Mouse (Mus musculus): ENCODE results near the gene Sorcs1.

The Sorcs1 gene

GRCm38 (mm10) chr19:50214466-50215228, 463.8 kb downstream of the Sorcs1 start:
- DNase-seq (ENCODE audit: low spot score in 2 of 2): peak in 1 of 2 experiments; percentile 8

- DNase-seq (ENCODE audit: low spot score in 2 of 2): no peak
These were observed 468.0 kb downstream of the Sorcs1 start for GRCm38 (mm10) chr19:50210456-50210855.

GRCm38 (mm10) chr19:50204341-50204740, 474.1 kb downstream of the Sorcs1 start:
- DNase-seq (ENCODE audit: low spot score in 2 of 2): no peak

- no peak for DNase-seq (ENCODE audit: low spot score in 2 of 2)
These were observed 481.9 kb downstream of the Sorcs1 start for GRCm38 (mm10) chr19:50196592-50196991.

DNA sequence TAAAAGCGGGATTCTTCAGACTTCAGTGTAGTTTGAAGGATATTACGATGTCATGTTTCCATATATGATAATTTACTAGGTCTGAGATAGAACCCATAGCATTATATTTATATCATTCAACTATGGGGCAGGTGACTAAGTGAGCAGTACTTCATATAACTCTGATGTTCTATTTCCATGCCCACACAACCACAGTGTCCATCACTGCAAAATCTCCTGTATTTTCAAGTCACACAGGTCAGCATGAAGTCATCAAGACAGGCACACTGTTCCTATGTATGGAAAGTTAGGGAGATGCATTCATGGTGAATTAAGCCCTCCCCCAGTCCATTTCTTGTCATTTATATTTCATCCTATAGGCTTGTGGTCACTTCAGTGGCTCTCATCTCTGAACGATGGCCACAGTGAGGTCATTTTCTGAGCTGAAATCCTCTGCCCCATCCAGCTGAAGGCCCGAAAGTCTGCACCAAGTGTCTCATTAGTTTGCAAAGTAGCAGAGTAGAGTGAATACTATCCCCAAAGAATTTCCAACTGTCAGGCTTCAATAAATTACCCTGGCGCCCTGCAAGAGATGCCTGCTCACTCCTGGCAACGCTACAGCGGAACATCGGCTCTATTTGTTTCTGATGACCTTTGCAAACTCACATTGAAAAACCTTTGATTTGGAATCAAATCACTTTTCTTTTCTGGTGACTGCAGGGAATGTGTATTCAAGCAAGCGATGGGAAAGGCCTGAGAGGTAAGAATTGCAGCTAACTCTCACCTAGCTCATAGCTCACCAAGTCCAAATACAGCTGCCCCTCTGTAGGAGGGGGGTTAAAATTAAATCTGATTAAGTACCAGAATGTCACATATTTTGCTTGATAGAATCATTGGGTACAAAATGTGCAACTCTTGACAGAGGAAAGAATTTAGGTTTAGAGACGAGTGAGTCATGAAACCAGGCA, 492.4 kb downstream of the Sorcs1 start:
- DNase-seq (ENCODE audit: low spot score in 2 of 2): no peak

GRCm38 (mm10) chr19:50184901-50185623, 493.4 kb downstream of the Sorcs1 start:
- peak in 1 of 2 experiments; percentile 73 for DNase-seq (ENCODE audit: low spot score in 2 of 2)

GRCm38 (mm10) chr19:50178851-50179250, 499.6 kb downstream of the Sorcs1 start:
- DNase-seq (ENCODE audit: low spot score in 2 of 2): no peak

GRCm38 (mm10) chr19:50178151-50178550, 500.3 kb downstream of the Sorcs1 start:
- DNase-seq (ENCODE audit: low spot score in 2 of 2): no peak

- peak in 1 of 2 experiments; percentile 43 for DNase-seq (ENCODE audit: low spot score in 2 of 2)
These were observed 506.6 kb downstream of the Sorcs1 start for GRCm38 (mm10) chr19:50171849-50172248.

GRCm38 (mm10) chr19:50151111-50151510, 527.3 kb downstream of the Sorcs1 start:
- DNase-seq (ENCODE audit: low spot score in 2 of 2): no peak

- peak in 1 of 2 experiments; percentile 11 for DNase-seq (ENCODE audit: low spot score in 2 of 2)
These were observed 532.5 kb downstream of the Sorcs1 start for GRCm38 (mm10) chr19:50145919-50146318.

GRCm38 (mm10) chr19:50141853-50142252, 536.6 kb downstream of the Sorcs1 start:
- DNase-seq (ENCODE audit: low spot score in 2 of 2): peak in 1 of 2 experiments; percentile 13

- no peak for DNase-seq (ENCODE audit: low spot score in 2 of 2)
These were observed 543.8 kb downstream of the Sorcs1 start for GRCm38 (mm10) chr19:50134656-50135055.

GRCm38 (mm10) chr19:50105842-50106585, 572.4 kb downstream of the Sorcs1 start:
- no peak for DNase-seq (ENCODE audit: low spot score in 2 of 2)

Measured in left cerebral cortex, adult 9 months (tissue).